Mouse (Mus musculus) colon, adult 2 months (tissue): Measurements from ENCODE around the gene D230025D16Rik. TPM values are rescaled to one million over a fixed set of nuclear protein-coding genes. Genes with fewer than 3 reads are reported as not detected.

Experiments
- polyA plus RNA-seq: library from polyadenylated mRNA; depleted of rRNA; stranded (reverse); fragments of >200 nt; gene quantifications from 2 replicates; pipeline ENCODE4 v1.2.3, GENCODE M21; 2012; rRNA removed

The D230025D16Rik gene
- 14.8 and 16.9 TPM in 2 replicates for polyA plus RNA-seq

GRCm38 (mm10) chr8:105224413-105225271 lies at the start of gene D230025D16Rik:
Gene D230025D16Rik, plus strand, starts transcription at chr8:105225145.

GRCm38 (mm10) chr8:105254966-105255350 lies 30.0 kb downstream of the D230025D16Rik start, which contains the start of gene B3gnt9:
Gene B3gnt9, minus strand, starts transcription at chr8:105255153.

GRCm38 (mm10) chr8:105264024-105264982 lies 39.4 kb downstream of the D230025D16Rik start, which contains the start of the genes Tradd and Fbxl8:
Gene Tradd, minus strand, starts transcription at chr8:105264609.
Gene Fbxl8, plus strand, starts transcription at chr8:105264648.

GRCm38 (mm10) chr8:105269461-105269947 lies 44.6 kb downstream of the D230025D16Rik start, which contains the start of gene Hsf4:
Gene Hsf4, plus strand, starts transcription at chr8:105269801.

GRCm38 (mm10) chr8:105275840-105276239 lies 50.9 kb downstream of the D230025D16Rik start, which contains the start of gene Nol3:
Gene Nol3, plus strand, starts transcription at chr8:105276140.

GRCm38 (mm10) chr8:105289805-105290460 lies 65.0 kb downstream of the D230025D16Rik start, which contains the start of gene 4931428F04Rik:
Gene 4931428F04Rik, minus strand, starts transcription at chr8:105289864.

GRCm38 (mm10) chr8:105295895-105296573 lies 71.1 kb downstream of the D230025D16Rik start, which contains the start of gene Exoc3l:
Gene Exoc3l, minus strand, starts transcription at chr8:105296101.

GRCm38 (mm10) chr8:105297511-105298192 lies 72.7 kb downstream of the D230025D16Rik start, which contains the start of gene E2f4:
Gene E2f4, plus strand, starts transcription at chr8:105297663.

Other genes with a start within 250 kb of the D230025D16Rik start
- gene Ces2h, start 224.3 kb upstream of the D230025D16Rik start, polyA plus RNA-seq: 0.15 and 0.19 TPM in 2 replicates
- not detected in 2 replicates for gene Ces3a, start 176.5 kb upstream of the D230025D16Rik start, polyA plus RNA-seq
- 0.07 TPM in 1 of 2 replicates, not detected in the other for gene Ces3b, start 141.4 kb upstream of the D230025D16Rik start, polyA plus RNA-seq
- not detected in 2 replicates for gene Ces4a, start 93.3 kb upstream of the D230025D16Rik start, polyA plus RNA-seq
- 6.9 and 10.0 TPM in 2 replicates for gene Cbfb, start 54.5 kb upstream of the D230025D16Rik start, polyA plus RNA-seq
- 35.2 and 44.8 TPM in 2 replicates for gene B3gnt9, start 30.0 kb downstream of the D230025D16Rik start, polyA plus RNA-seq
- gene Tradd, start 39.5 kb downstream of the D230025D16Rik start, polyA plus RNA-seq: 129 and 138 TPM in 2 replicates
- 32.7 and 38.4 TPM in 2 replicates for gene Fbxl8, start 39.5 kb downstream of the D230025D16Rik start, polyA plus RNA-seq
- 2.5 and 2.8 TPM in 2 replicates for gene Hsf4, start 44.7 kb downstream of the D230025D16Rik start, polyA plus RNA-seq
- gene Nol3, start 51.0 kb downstream of the D230025D16Rik start, polyA plus RNA-seq: 3.5 and 4.6 TPM in 2 replicates
- gene 4931428F04Rik, start 64.7 kb downstream of the D230025D16Rik start, polyA plus RNA-seq: 4.0 TPM in 2 replicates
- gene Exoc3l, start 71.0 kb downstream of the D230025D16Rik start, polyA plus RNA-seq: 2.5 and 4.1 TPM in 2 replicates
- 125 and 134 TPM in 2 replicates for gene E2f4, start 72.5 kb downstream of the D230025D16Rik start, polyA plus RNA-seq
- 87.8 and 103 TPM in 2 replicates for gene Elmo3, start 80.5 kb downstream of the D230025D16Rik start, polyA plus RNA-seq
- 7.6 and 9.6 TPM in 2 replicates for gene Lrrc29, start 101.1 kb downstream of the D230025D16Rik start, polyA plus RNA-seq
- gene Tmem208, start 101.2 kb downstream of the D230025D16Rik start, polyA plus RNA-seq: 89.6 and 121 TPM in 2 replicates
- gene Fhod1, start 122.8 kb downstream of the D230025D16Rik start, polyA plus RNA-seq: 40.7 and 41.1 TPM in 2 replicates
- gene Slc9a5, start 123.7 kb downstream of the D230025D16Rik start, polyA plus RNA-seq: 9.1 and 11.1 TPM in 2 replicates
- 0.37 and 0.56 TPM in 2 replicates for gene Plekhg4, start 148.1 kb downstream of the D230025D16Rik start, polyA plus RNA-seq
- 0.05 TPM in 1 of 2 replicates, not detected in the other for gene Kctd19, start 188.4 kb downstream of the D230025D16Rik start, polyA plus RNA-seq
- 0.16 and 0.56 TPM in 2 replicates for gene Lrrc36, start 188.4 kb downstream of the D230025D16Rik start, polyA plus RNA-seq
- 319 and 403 TPM in 2 replicates for gene Tppp3, start 246.4 kb downstream of the D230025D16Rik start, polyA plus RNA-seq